Mouse (Mus musculus): ENCODE results near the gene Map2k2. TPM values are rescaled to one million over a fixed set of nuclear protein-coding genes. Genes with fewer than 3 reads are reported as not detected.
"Not testable (repeated sequence)": the region's sequence is repeated elsewhere in the genome, so short reads cannot be mapped to it uniquely, and the experiment has no call there.

Map2k2 gene
- polyA plus RNA-seq, 1 experiment from 2014 or later, result 167 TPM

DNA sequence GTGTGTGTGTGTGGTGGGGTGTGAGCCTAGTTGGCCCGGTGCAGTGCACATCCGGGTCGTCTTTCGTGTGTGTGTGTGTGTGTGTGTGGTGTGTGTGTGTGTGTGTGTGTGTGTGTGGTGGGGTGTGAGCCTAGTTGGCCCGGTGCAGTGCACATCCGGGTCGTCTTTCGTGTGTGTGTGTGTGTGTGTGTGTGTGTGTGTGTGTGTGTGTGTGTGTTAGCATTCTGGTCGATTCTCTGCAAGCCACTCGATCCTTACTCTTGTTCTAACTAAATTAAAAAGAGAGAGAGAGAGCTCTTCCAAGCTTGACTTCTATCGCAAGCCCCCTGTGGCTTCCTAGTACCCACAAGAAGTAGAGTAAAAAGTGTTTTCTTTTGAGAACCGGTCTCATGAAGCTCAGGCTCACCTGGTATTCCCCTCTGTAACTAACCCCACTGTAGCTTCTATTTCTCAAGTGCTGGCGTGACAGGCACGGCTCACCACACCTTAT is 63.7 kb downstream of the Map2k2 start:
- H3K36me3 ChIP-seq; ATAC-seq; H3K27me3 ChIP-seq (replicated peaks); H3K9me3 ChIP-seq (replicated peaks): not testable (repeated sequence)
- Histone ChIP-seq H3K27ac (peak overlapping the region; percentile 77), H3K4me3 (peak overlapping the region; percentile 98), H3K9ac (peak overlapping the region; percentile 70; the same call in 1 of the 2 replicates), H3K4me2 (peak overlapping the region; percentile 89), H3K4me1 (peaks cover 66% of the 10 kb centered on the region)
- WGBS (ENCODE audit: insufficient replicate concordance), result 23% methylated on average over 9 of the region's 14 CpGs

GRCm38 (mm10) chr10:81173132-81173531 is 67.4 kb downstream of the Map2k2 start:
- Histone ChIP-seq H3K4me1 (peaks cover 60% of the 10 kb centered on the region), H3K27me3 (replicated peaks) (no peaks in the 10 kb centered on the region), H3K4me2 (peak overlapping the region; percentile 54), H3K4me3 (peak overlapping the region; percentile 27; the same call in 1 of the 2 replicates), H3K27ac (peak overlapping the region; percentile 77), H3K9me3 (replicated peaks) (no peaks in the 10 kb centered on the region), H3K9ac (peak overlapping the region; percentile 59), H3K36me3 (peaks cover 11% of the 10 kb centered on the region)
- ATAC-seq, result peak; percentile 24; the same call in 1 of the 2 replicates
- 6% methylated on average over 21 of the region's 21 CpGs for WGBS (ENCODE audit: insufficient replicate concordance)

DNA sequence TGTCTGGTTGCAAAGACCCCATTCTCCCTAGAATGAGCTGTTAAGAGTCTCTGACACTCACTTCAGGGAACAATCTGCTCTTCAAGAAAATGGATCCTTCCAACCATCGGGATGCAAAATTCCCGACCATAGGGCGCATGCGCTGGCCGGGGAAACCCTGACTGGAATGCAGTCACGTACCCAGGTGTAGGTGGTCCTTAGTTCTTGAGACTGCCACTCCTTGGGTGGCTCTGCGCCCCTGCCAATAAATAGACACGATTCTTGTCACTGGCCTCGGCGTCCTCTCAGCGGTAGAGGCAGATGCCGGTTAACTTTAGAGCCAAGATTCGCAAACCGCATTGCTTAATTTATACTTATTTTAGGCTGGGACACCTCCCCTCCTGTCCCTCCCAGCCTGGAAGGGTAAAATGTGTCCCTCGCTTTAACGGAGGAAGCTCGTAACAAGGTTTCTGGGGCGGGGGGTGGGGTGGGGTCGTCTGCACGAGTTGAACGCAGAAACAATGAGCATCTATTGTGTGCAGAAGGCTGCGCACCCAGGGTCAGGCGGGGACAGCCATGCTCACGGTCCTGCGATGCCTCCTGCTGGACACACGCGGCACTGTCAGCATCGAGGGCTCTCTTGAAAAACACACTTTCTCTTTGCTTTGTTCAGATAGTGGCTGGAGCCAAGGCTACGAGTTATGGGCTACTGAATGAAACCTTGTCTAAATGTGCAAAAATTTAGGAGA is 69.1 kb downstream of the Map2k2 start:
- 8% methylated on average over 29 of the region's 29 CpGs for WGBS (ENCODE audit: insufficient replicate concordance)
- H3K9ac ChIP-seq, result peak overlapping the region; percentile 40; the same call in 1 of the 2 replicates

GRCm38 (mm10) chr10:81175345-81175701 is 69.6 kb downstream of the Map2k2 start:
- ATAC-seq; H3K27me3 ChIP-seq (replicated peaks); H3K9me3 ChIP-seq (replicated peaks): not testable (repeated sequence)
- Histone ChIP-seq H3K4me3 (peak overlapping the region; percentile 36), H3K36me3 (peaks cover 32% of the 10 kb centered on the region), H3K27ac (peak overlapping the region; percentile 77), H3K9ac (peak overlapping the region; percentile 40; the same call in 1 of the 2 replicates), H3K4me2 (peak overlapping the region; percentile 93), H3K4me1 (peaks cover 68% of the 10 kb centered on the region)
- 8% methylated on average over 4 of the region's 4 CpGs for WGBS (ENCODE audit: insufficient replicate concordance)

More for the DNA sequence above, 69.1 kb downstream of the Map2k2 start:
- peak; percentile 40 for ATAC-seq
- peaks cover 65% of the 10 kb centered on the region for H3K4me1 ChIP-seq
- H3K36me3 ChIP-seq, result peaks cover 27% of the 10 kb centered on the region
- H3K9me3 ChIP-seq (replicated peaks), result no peaks in the 10 kb centered on the region
- H3K4me2 ChIP-seq, result peak overlapping the region; percentile 63
- no peaks in the 10 kb centered on the region for H3K27me3 ChIP-seq (replicated peaks)
- H3K4me3 ChIP-seq, result peak overlapping the region; percentile 36
- H3K27ac ChIP-seq, result peak overlapping the region; percentile 77

DNA sequence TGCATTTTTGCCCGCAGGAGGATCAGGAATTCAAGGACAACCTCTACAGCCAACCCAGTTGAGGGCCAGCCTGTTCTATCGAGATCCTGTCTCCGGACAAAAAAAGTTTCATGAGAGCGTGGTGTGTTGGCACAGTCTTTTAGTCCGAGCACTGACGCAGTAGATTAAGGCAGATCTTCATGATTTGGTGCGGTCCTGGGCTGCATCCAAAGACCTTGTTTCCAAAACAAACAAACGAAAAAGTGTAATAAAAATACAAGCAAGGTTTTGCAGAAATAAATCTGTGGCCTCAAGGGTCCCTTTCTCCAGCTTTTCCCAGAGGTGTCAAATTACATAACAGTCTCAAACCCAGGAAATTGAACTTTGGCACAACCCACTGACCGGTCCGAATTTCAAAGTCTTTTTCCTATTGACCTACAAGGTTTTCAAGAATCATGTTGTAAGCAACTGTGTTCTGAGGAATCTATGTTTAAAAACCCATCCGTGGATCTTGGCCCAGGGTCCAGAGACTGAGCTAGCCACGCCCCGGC is 70.3 kb downstream of the Map2k2 start:
- 14% methylated on average over 13 of the region's 13 CpGs for WGBS (ENCODE audit: insufficient replicate concordance)

GRCm38 (mm10) chr10:81176466-81177271 is 71.0 kb downstream of the Map2k2 start, which contains the start of gene Eef2:
Eef2 (plus strand) TSS chr10:81176631.
- peak within 1 kb of the TSS; percentile 93 for H3K4me2 ChIP-seq
- ATAC-seq, result peak; percentile 80
- under 1% methylated on average over 77 of the region's 77 CpGs for WGBS (ENCODE audit: insufficient replicate concordance)
- no peaks in the 10 kb centered on the region for H3K27me3 ChIP-seq (replicated peaks)
- H3K36me3 ChIP-seq, result peaks cover 46% of the 10 kb centered on the region
- H3K4me3 ChIP-seq, result peak within 1 kb of the TSS; percentile 89
- H3K27ac ChIP-seq, result peak within 1 kb of the TSS; percentile 91
- H3K4me1 ChIP-seq, result peaks cover 80% of the 10 kb centered on the region
- peak within 1 kb of the TSS; percentile 93 for H3K9ac ChIP-seq
- no peaks in the 10 kb centered on the region for H3K9me3 ChIP-seq (replicated peaks)

More for the DNA sequence above, 70.3 kb downstream of the Map2k2 start:
- peaks cover 39% of the 10 kb centered on the region for H3K36me3 ChIP-seq
- peaks cover 73% of the 10 kb centered on the region for H3K4me1 ChIP-seq
- H3K4me3 ChIP-seq, result peak overlapping the region; percentile 89
- peak overlapping the region; percentile 34 for H3K9ac ChIP-seq
- H3K9me3 ChIP-seq (replicated peaks), result no peaks in the 10 kb centered on the region
- H3K27me3 ChIP-seq (replicated peaks), result no peaks in the 10 kb centered on the region
- H3K27ac ChIP-seq, result peak overlapping the region; percentile 77
- ATAC-seq, result 0 out of 2 replicates have a peak, but pooled peaks have one; percentile 3
- peak overlapping the region; percentile 93 for H3K4me2 ChIP-seq

GRCm38 (mm10) chr10:81177491-81177925 is 71.8 kb downstream of the Map2k2 start:
- Histone ChIP-seq H3K27me3 (replicated peaks) (no peaks in the 10 kb centered on the region), H3K9ac (peak overlapping the region; percentile 93), H3K4me1 (peaks cover 87% of the 10 kb centered on the region), H3K4me2 (peak overlapping the region; percentile 93), H3K9me3 (replicated peaks) (no peaks in the 10 kb centered on the region), H3K36me3 (peaks cover 54% of the 10 kb centered on the region), H3K4me3 (peak overlapping the region; percentile 89), H3K27ac (peak overlapping the region; percentile 91)
- 2% methylated on average over 16 of the region's 16 CpGs for WGBS (ENCODE audit: insufficient replicate concordance)
- no peak for ATAC-seq

GRCm38 (mm10) chr10:81177958-81178712 is 72.4 kb downstream of the Map2k2 start:
- peak overlapping the region; percentile 91 for H3K27ac ChIP-seq
- no peaks in the 10 kb centered on the region for H3K27me3 ChIP-seq (replicated peaks)
- WGBS (ENCODE audit: insufficient replicate concordance), result 46% methylated on average over 14 of the region's 14 CpGs
- peaks cover 54% of the 10 kb centered on the region for H3K36me3 ChIP-seq
- H3K4me2 ChIP-seq, result peak overlapping the region; percentile 93
- ATAC-seq, result no peak
- H3K4me1 ChIP-seq, result peaks cover 81% of the 10 kb centered on the region
- peak overlapping the region; percentile 93 for H3K9ac ChIP-seq
- peak overlapping the region; percentile 89 for H3K4me3 ChIP-seq
- no peaks in the 10 kb centered on the region for H3K9me3 ChIP-seq (replicated peaks)

- ATAC-seq, result no peak
- Histone ChIP-seq H3K36me3 (peaks cover 55% of the 10 kb centered on the region), H3K4me1 (peaks cover 81% of the 10 kb centered on the region), H3K9ac (peak overlapping the region; percentile 93), H3K27ac (peak overlapping the region; percentile 91), H3K9me3 (replicated peaks) (no peaks in the 10 kb centered on the region), H3K27me3 (replicated peaks) (no peaks in the 10 kb centered on the region), H3K4me2 (peak overlapping the region; percentile 93), H3K4me3 (peak overlapping the region; percentile 89)
- 88% methylated on average over 11 of the region's 11 CpGs for WGBS (ENCODE audit: insufficient replicate concordance)
These were observed 73.2 kb downstream of the Map2k2 start for GRCm38 (mm10) chr10:81178927-81179326.

GRCm38 (mm10) chr10:81179451-81180342 is 74.0 kb downstream of the Map2k2 start:
- peak overlapping the region; percentile 91; the same call in 1 of the 2 replicates for H3K27ac ChIP-seq
- ATAC-seq, result no peak

More at GRCm38 (mm10) chr10:81179451-81180342, 74.0 kb downstream of the Map2k2 start:
- Histone ChIP-seq H3K36me3 (peaks cover 63% of the 10 kb centered on the region), H3K4me1 (peaks cover 81% of the 10 kb centered on the region), H3K4me3 (no peak overlapping the region), H3K4me2 (peak overlapping the region; percentile 18), H3K9ac (peak overlapping the region; percentile 93; the same call in 1 of the 2 replicates), H3K9me3 (replicated peaks) (no peaks in the 10 kb centered on the region), H3K27me3 (replicated peaks) (no peaks in the 10 kb centered on the region)
- whole genome bisulfite sequencing (ENCODE audit: insufficient replicate concordance), result 88% methylated on average over 32 of the region's 32 CpGs
